8 mouse cellular contexts compared by ENCODE assay signal in genomic region chr11:94486001-94486400, GRCm38 (mm10). TPM values are rescaled to one million over a fixed set of nuclear protein-coding genes. Genes with fewer than 3 reads are reported as not detected.
DNase-seq lines count a peak whose midpoint lies in the region; ATAC-seq and TF ChIP-seq lines count a peak whose summit lies in the region.

TSS of gene Spata20 (minus strand) at chr11:94486179.

- peak within 1 kb of the TSS in 1 of 2 experiments; percentile 8; a peak in 2 of 4 replicates for H3K4me3 ChIP-seq in ES-E14 (ENCODE audit: insufficient read depth in 1 of 2, low read depth in 1 of 2, low read length in 2 of 2, poor library complexity in 1 of 2, severe bottlenecking in 1 of 2)
- H3K4me3 ChIP-seq in lung, embryonic 14.5 days (ENCODE audit: low read depth, low read length), result peak within 1 kb of the TSS; percentile 15

- in situ Hi-C loops in ES-E14 (cut with MboI; ENCODE audit: low sequenced_read_pairs in 2 of 2, unreplicated experiment in 2 of 2), result loop anchor here (5.0 to 10.0 kb wide), 2 partner anchors 149 to 151 kb away; no protein-coding TSS in a partner anchor

- TF ChIP-seq CTCF in lung, embryonic 14.5 days (IDR thresholded peaks at IDR 0.05; ENCODE audit: low read depth), result peak; percentile 98

- H3K4me1 ChIP-seq in ES-E14 (ENCODE audit: control insufficient read depth in 2 of 2, insufficient read depth in 2 of 2, low read length in 2 of 2, poor library complexity in 1 of 2), result peaks cover 0 to 3% of the 10 kb centered on the region in 2 experiments; a peak in 1 of 4 replicates
- H3K4me1 ChIP-seq in lung, embryonic 14.5 days (ENCODE audit: insufficient read depth), result 0 out of 2 replicates have a peak, but pooled peaks cover 1% of the 10 kb centered on the region

- H3K4me2 ChIP-seq in lung, embryonic 14.5 days, result peak within 1 kb of the TSS; percentile 48; the same call in 1 of the 2 replicates

- peak; percentile 59 for DNase-seq in ES-E14 (ENCODE audit: low read depth, low spot score)
- peak; percentile 82 to 97 for DNase-seq in cerebellum, adult 18-20 months
- peak; percentile 75 for DNase-seq in forelimb bud, embryonic 11.5 days (ENCODE audit: low read depth, low spot score)
- peak; percentile 93 for DNase-seq in heart, postnatal 4 days
- DNase-seq in layer of hippocampus, adult 8-10 months (ENCODE audit: low spot score in 2 of 2), result peak; percentile 58 to 93
- DNase-seq in lung, embryonic 14.5 days, result peak; percentile 92
- DNase-seq in ovary, postnatal 14 days (ENCODE audit: low spot score), result peak; percentile 89
- DNase-seq in thymus, postnatal 14 days, result peak; percentile 81

- H3K9ac ChIP-seq in ES-E14 (ENCODE audit: insufficient read depth, low read depth, low read length, poor library complexity, severe bottlenecking), result no peak within 1 kb of the TSS
- no peak within 1 kb of the TSS for H3K9ac ChIP-seq in lung, embryonic 14.5 days

- ATAC-seq in lung, embryonic 14.5 days (ENCODE audit: insufficient read depth), result peak; percentile 87

- H3K36me3 ChIP-seq in ES-E14 (ENCODE audit: control insufficient read depth, insufficient read depth, low read length, poor library complexity, severe bottlenecking), result no peaks in the 10 kb centered on the region
- no peaks in the 10 kb centered on the region for H3K36me3 ChIP-seq in lung, embryonic 14.5 days (ENCODE audit: insufficient read depth)

- WGBS in lung, embryonic 14.5 days, result under 1% methylated on average over 24 of the region's 24 CpGs

- no peak within 1 kb of the TSS for H3K27ac ChIP-seq in ES-E14 (ENCODE audit: insufficient read depth, low read depth, low read length, poor library complexity, severe bottlenecking)
- no peak within 1 kb of the TSS for H3K27ac ChIP-seq in lung, embryonic 14.5 days (ENCODE audit: low read depth)

- no peaks in the 10 kb centered on the region for H3K9me3 ChIP-seq in ES-E14 (ENCODE audit: control insufficient read depth, insufficient read depth, low read depth, low read length)
- no peaks in the 10 kb centered on the region for H3K9me3 ChIP-seq in lung, embryonic 14.5 days (ENCODE audit: low read depth, low read length)

- H3K27me3 ChIP-seq in lung, embryonic 14.5 days (ENCODE audit: insufficient read depth, low read length), result 0 out of 2 replicates have a peak, but pooled peaks cover 5% of the 10 kb centered on the region

TF ChIP-seq in ES-E14, 5 proteins besides CTCF, POLR2A, EP300 and RAD21:
- peak; percentile 88; the same call in 1 of the 2 replicates for TF ChIP-seq ZC3H11A (IDR thresholded peaks at IDR 0.05; ENCODE audit: borderline replicate concordance, low read depth, low read length)
- no peak for TF ChIP-seq ZNF384 (IDR thresholded peaks at IDR 0.05; ENCODE audit: low read depth, low read length)
TF ChIP-seq in ES-E14: peak in this region for 1.

RNA-seq across cellular contexts. Expression of gene Spata20, which starts in this region (rescaled TPM):
- total RNA-seq in ES-E14 (2012; rRNA removed), result 0.26 and 0.71 TPM in 2 replicates
- total RNA-seq in heart, postnatal 4 days (2021), result 1 to 10 TPM in 1 of 2 experiments, under 1 TPM in 1; 0.61 to 1.5 TPM
- total RNA-seq in layer of hippocampus, adult 8-10 months (2022), result under 1 TPM in 2 of 4 experiments, not detected in 2; 0.43 to 0.64 TPM
- polyA plus RNA-seq in lung, embryonic 14.5 days (2014; fragmentation: Nextera tagmentation; extraction: Ambion mirVana), result 0.42 TPM in 1 of 2 replicates, not detected in the other

Comparison
In these comparisons a context has a peak if more than half of its experiments do, and no peak if none do; other contexts are left out.
1. Peak in DNase-seq in ES-E14; RNA of the gene not detected or under 1 TPM.
2. Peak in DNase-seq in layer of hippocampus, adult 8-10 months; RNA of the gene not detected or under 1 TPM.
3. Peak in DNase-seq, ATAC-seq, H3K4me3 ChIP-seq and H3K4me2 ChIP-seq in lung, embryonic 14.5 days; RNA of the gene not detected or under 1 TPM.